Mouse (Mus musculus) bone marrow, adult 2 months (tissue): ENCODE results near the gene Hoxa5.

Source experiments
- CTCF ChIP-seq: fragments of 200-500 bp; IDR thresholded peaks from 2 replicates; pipeline ENCODE4 v1.5.1; 2011; ENCODE audit warnings: low read length, control low read depth; ENCODE audit not compliant: control insufficient read depth, insufficient read depth
- POLR2A ChIP-seq: fragments of 200-500 bp; IDR thresholded peaks from 2 replicates; pipeline ENCODE4 v1.6.1; 2011; ENCODE audit warnings: low read depth, mild to moderate bottlenecking, control low read depth, low read length, borderline replicate concordance; ENCODE audit not compliant: control insufficient read depth

DNA sequence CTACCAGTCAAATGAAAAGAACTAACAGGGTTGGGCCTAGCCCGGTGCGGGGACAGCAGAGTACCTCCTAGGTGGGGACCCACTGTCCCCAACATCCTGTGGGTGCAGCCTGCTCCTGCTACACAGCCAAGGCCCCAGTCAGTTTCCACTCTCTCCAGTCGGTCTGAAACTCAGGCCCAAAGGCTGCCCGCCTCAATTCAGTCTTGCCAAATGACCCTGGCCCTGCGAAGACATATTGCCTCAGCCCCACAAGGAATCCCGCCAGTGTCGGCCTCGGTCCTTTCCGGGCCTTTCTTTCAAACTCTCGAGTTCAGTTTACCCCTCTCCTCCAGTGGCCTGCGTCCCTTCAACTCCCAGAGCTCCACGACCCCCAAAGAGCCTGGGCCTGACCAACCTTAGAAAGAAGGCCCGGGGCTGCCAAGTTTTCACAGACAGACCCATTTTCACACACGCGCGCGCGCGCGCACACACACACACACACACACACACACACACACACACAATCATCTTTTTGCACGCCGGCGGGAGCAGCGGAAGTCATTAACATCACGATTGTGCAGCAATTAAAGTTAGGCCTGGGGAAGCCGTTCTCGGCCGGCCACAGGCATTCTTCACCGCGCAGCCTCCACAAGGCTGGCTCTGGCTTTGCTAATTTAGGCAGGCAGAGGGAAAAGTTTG lies 4.2 kb downstream of the Hoxa5 start:
- TF ChIP-seq POLR2A (no peak), CTCF (no peak)
